Mouse (Mus musculus): ENCODE data around the gene C1d. TPM values are rescaled to one million over a fixed set of nuclear protein-coding genes. Genes with fewer than 3 reads are reported as not detected.

C1d gene
- 36.0 to 43.8 TPM (median 38.3 TPM) in 4 replicates for total RNA-seq (2023)

GRCm38 (mm10) chr11:17257443-17257842, at the start of gene C1d:
Gene C1d, plus strand, starts transcription at chr11:17257579.

GRCm38 (mm10) chr11:17211258-17212140, 45.9 kb upstream of the C1d start, which contains the start of gene Pno1:
Gene Pno1, minus strand, starts transcription at chr11:17211568.

Other genes with a start within 250 kb of the C1d start
- gene Cnrip1, start 206.0 kb upstream of the C1d start, total RNA-seq (2023) = 17.4 to 20.6 TPM (median 19.6 TPM) in 4 replicates
- gene Plek, start 205.2 kb upstream of the C1d start, total RNA-seq (2023) = 168 to 207 TPM (median 191 TPM) in 4 replicates
- 90.7 to 96.6 TPM (median 93.3 TPM) in 4 replicates for gene Ppp3r1, start 98.3 kb upstream of the C1d start, total RNA-seq (2023)
- gene Wdr92, start 75.5 kb upstream of the C1d start, total RNA-seq (2023) = 7.0 to 9.2 TPM (median 8.3 TPM) in 4 replicates
- 20.0 to 25.7 TPM (median 21.2 TPM) in 4 replicates for gene Pno1, start 46.0 kb upstream of the C1d start, total RNA-seq (2023)